Mouse (Mus musculus): Measurements from ENCODE around the gene Slc2a8. TPM values are rescaled to one million over a fixed set of nuclear protein-coding genes. Genes with fewer than 3 reads are reported as not detected.
A peak's percentile ranks its signal among the peaks of the same experiment; 100 is the strongest.
"Not testable (repeated sequence)": the region's sequence is repeated elsewhere in the genome, so short reads cannot be mapped to it uniquely, and the experiment has no call there.

Slc2a8 gene
- polyA plus RNA-seq, 2 experiments, result 4.9 to 5.1 TPM

DNA sequence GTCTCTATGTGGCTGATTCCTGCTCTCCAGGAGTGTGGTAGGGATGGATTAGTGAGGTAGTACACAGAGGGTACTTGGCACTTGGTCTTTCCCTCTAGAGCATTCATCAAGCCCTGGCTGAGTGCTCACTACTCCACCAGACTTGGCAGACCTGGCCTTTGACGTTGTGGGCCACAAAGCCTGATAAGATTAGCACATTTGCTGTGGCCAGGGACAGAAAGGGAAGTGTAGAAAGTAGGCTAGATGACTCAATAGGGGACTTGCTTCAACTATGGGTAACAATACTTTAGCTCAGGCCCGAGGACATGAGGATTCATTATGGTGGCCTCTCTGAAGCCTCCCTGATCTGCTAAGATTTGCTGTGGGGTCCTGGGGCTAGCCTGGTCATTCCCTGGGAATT lies 35.3 kb upstream of the Slc2a8 start:
- H3K4me2 ChIP-seq (ENCODE audit: low read depth), result no peak overlapping the region
- H3K27ac ChIP-seq, result no peak overlapping the region
- H3K4me1 ChIP-seq (replicated peaks; ENCODE audit: control insufficient read depth in 2 of 2, insufficient read depth in 2 of 2, low read length in 1 of 2), result no peaks in the 10 kb centered on the region
- no peak overlapping the region for H3K9ac ChIP-seq (replicated peaks)
- no peaks in the 10 kb centered on the region for H3K36me3 ChIP-seq (replicated peaks; ENCODE audit: control insufficient read depth, insufficient read depth, low read depth)
- no peaks in the 10 kb centered on the region for H3K9me3 ChIP-seq (ENCODE audit: control insufficient read depth, low read length)
- DNase-seq (ENCODE audit: low read depth in 3 of 3, low spot score in 3 of 3), result no peak
- no peak for TF ChIP-seq EP300 (IDR thresholded peaks at IDR 0.05; ENCODE audit: low read depth)
- no peak for TF ChIP-seq CTCF (IDR thresholded peaks at IDR 0.05; ENCODE audit: low read depth)
- 10% methylated on average over 2 of the region's 2 CpGs for WGBS (ENCODE audit: insufficient replicate concordance)
- H3K4me3 ChIP-seq (ENCODE audit: insufficient read depth in 1 of 2, low read depth in 2 of 2, low read length in 2 of 2), result no peak overlapping the region
- no peak for ATAC-seq (ENCODE audit: insufficient read depth)
- no peaks in the 10 kb centered on the region for H3K27me3 ChIP-seq (ENCODE audit: control insufficient read depth, insufficient read depth, low read length)

DNA sequence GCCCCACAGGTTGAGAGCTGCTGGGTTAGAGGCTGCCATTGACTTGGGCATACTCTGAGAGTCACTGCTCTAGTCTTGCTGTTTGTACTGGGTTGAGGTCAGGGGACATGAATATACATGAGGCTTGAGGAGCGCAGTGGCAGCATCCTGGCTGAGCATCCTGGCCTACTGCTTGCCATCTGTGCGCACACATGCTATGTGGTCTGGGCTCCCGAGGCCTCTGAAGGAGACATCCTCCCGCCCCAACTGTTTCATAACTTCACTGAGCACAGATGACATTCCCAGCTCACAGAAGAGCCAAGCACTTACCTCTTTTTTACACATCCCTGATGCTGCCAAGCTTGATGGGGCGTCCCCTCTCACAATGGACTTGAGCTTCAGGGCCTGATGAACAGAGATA lies 33.0 kb upstream of the Slc2a8 start:
- Histone ChIP-seq H3K4me1 (replicated peaks; ENCODE audit: control insufficient read depth in 2 of 2, insufficient read depth in 2 of 2, low read length in 1 of 2) (no peaks in the 10 kb centered on the region), H3K9ac (replicated peaks) (no peak overlapping the region), H3K4me2 (ENCODE audit: low read depth) (no peak overlapping the region), H3K27ac (no peak overlapping the region), H3K27me3 (ENCODE audit: control insufficient read depth, insufficient read depth, low read length) (no peaks in the 10 kb centered on the region), H3K9me3 (ENCODE audit: control insufficient read depth, low read length) (no peaks in the 10 kb centered on the region), H3K4me3 (ENCODE audit: insufficient read depth in 1 of 2, low read depth in 2 of 2, low read length in 2 of 2) (no peak overlapping the region), H3K36me3 (replicated peaks; ENCODE audit: control insufficient read depth, insufficient read depth, low read depth) (no peaks in the 10 kb centered on the region)
- ATAC-seq (ENCODE audit: insufficient read depth) (no peak), DNase-seq (ENCODE audit: low read depth in 3 of 3, low spot score in 3 of 3) (no peak)
- no peak for TF ChIP-seq CTCF (IDR thresholded peaks at IDR 0.05; ENCODE audit: low read depth)
- TF ChIP-seq EP300 (IDR thresholded peaks at IDR 0.05; ENCODE audit: low read depth), result no peak
- WGBS (ENCODE audit: insufficient replicate concordance), result 56% methylated on average over 5 of the region's 5 CpGs

DNA sequence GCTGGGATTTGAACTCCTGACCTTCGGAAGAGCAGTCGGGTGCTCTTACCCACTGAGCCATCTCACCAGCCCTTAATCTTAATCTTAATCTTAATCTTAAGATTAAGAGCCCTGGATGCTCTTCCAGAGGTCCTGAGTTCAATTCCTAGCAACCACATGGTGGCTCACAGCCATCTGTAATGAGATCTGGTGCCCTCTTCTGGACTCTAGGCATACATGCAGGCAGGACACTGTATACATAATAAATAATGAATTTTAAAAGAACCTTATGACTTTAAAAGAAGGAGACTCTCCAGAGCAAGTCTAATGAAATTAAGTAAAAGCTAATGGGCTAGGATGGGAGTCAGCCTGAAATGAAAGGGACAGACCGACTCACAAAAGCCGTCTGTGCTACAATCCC lies 27.2 kb upstream of the Slc2a8 start:
- not testable (repeated sequence) for DNase-seq (ENCODE audit: low read depth in 3 of 3, low spot score in 3 of 3); H3K36me3 ChIP-seq (replicated peaks; ENCODE audit: control insufficient read depth, insufficient read depth, low read depth); ATAC-seq (ENCODE audit: insufficient read depth); H3K4me2 ChIP-seq (ENCODE audit: low read depth); H3K4me1 ChIP-seq (replicated peaks; ENCODE audit: control insufficient read depth in 2 of 2, insufficient read depth in 2 of 2, low read length in 1 of 2); H3K9me3 ChIP-seq (ENCODE audit: control insufficient read depth, low read length); H3K4me3 ChIP-seq (ENCODE audit: insufficient read depth in 1 of 2, low read depth in 2 of 2, low read length in 2 of 2); H3K27me3 ChIP-seq (ENCODE audit: control insufficient read depth, insufficient read depth, low read length); H3K9ac ChIP-seq (replicated peaks); H3K27ac ChIP-seq
- 86% methylated on average over 4 of the region's 4 CpGs for WGBS (ENCODE audit: insufficient replicate concordance)
- TF ChIP-seq CTCF (IDR thresholded peaks at IDR 0.05; ENCODE audit: low read depth), result peak; percentile 43; the same call in 1 of the 2 replicates

DNA sequence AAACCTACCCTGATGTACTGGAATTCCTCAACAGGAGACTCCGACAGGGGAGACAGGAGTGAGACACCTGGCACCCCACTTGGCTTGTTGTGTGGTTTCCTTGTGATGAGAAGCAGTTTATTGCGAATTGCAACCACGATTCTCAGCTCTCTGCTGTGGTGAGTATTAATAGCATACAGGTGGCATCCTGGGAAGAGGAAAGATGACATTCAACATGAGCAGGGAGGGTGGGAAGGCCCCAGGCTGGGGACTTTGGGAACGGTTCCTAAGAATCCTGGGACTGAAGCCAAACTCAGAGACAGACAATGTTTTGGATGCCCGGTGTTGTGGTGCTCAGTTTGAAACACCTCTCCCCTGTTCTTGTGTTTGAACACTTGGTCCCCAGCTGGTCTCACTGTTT lies 23.2 kb upstream of the Slc2a8 start:
- 52% methylated on average over 5 of the region's 5 CpGs for WGBS (ENCODE audit: insufficient replicate concordance)

DNA sequence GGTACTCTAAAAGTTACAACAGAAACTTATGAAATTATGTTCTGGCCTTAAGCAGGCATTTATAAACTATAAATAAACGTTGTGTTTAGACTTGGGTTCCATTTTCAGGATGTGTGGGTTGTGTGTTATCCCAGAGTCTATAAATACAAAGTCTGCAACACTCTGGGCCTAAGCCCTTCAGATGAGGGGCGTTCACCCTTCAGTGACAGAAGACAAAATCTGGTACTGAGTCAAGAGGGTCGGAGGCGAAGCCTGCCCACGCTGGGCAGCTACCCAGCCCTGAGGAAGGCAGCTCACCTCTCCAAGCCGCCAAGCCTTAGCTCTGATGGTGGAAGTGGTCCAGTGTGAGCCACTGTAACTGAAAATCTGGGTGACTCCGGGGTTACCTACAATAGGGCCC lies 20.3 kb upstream of the Slc2a8 start:
- H3K9me3 ChIP-seq (ENCODE audit: control insufficient read depth, low read length), result no peaks in the 10 kb centered on the region
- no peaks in the 10 kb centered on the region for H3K27me3 ChIP-seq (ENCODE audit: control insufficient read depth, insufficient read depth, low read length)
- 69% methylated on average over 7 of the region's 7 CpGs for WGBS (ENCODE audit: insufficient replicate concordance)
- H3K36me3 ChIP-seq (replicated peaks; ENCODE audit: control insufficient read depth, insufficient read depth, low read depth), result no peaks in the 10 kb centered on the region
- H3K4me3 ChIP-seq (ENCODE audit: insufficient read depth in 1 of 2, low read depth in 2 of 2, low read length in 2 of 2), result no peak overlapping the region
- H3K27ac ChIP-seq, result no peak overlapping the region
- no peak overlapping the region for H3K9ac ChIP-seq (replicated peaks)
- TF ChIP-seq CTCF (IDR thresholded peaks at IDR 0.05; ENCODE audit: low read depth), result no peak
- TF ChIP-seq EP300 (IDR thresholded peaks at IDR 0.05; ENCODE audit: low read depth), result no peak
- H3K4me2 ChIP-seq (ENCODE audit: low read depth), result no peak overlapping the region
- H3K4me1 ChIP-seq (replicated peaks; ENCODE audit: control insufficient read depth in 2 of 2, insufficient read depth in 2 of 2, low read length in 1 of 2), result no peaks in the 10 kb centered on the region
- no peak for DNase-seq (ENCODE audit: low read depth in 3 of 3, low spot score in 3 of 3)
- ATAC-seq (ENCODE audit: insufficient read depth), result no peak

More for the DNA sequence above, 23.2 kb upstream of the Slc2a8 start:
- H3K36me3 ChIP-seq (replicated peaks; ENCODE audit: control insufficient read depth, insufficient read depth, low read depth), result no peaks in the 10 kb centered on the region
- H3K4me1 ChIP-seq (replicated peaks; ENCODE audit: control insufficient read depth in 2 of 2, insufficient read depth in 2 of 2, low read length in 1 of 2), result no peaks in the 10 kb centered on the region
- no peak overlapping the region for H3K27ac ChIP-seq
- no peak for TF ChIP-seq CTCF (IDR thresholded peaks at IDR 0.05; ENCODE audit: low read depth)
- no peaks in the 10 kb centered on the region for H3K9me3 ChIP-seq (ENCODE audit: control insufficient read depth, low read length)
- no peak overlapping the region for H3K4me2 ChIP-seq (ENCODE audit: low read depth)
- no peaks in the 10 kb centered on the region for H3K27me3 ChIP-seq (ENCODE audit: control insufficient read depth, insufficient read depth, low read length)
- H3K4me3 ChIP-seq (ENCODE audit: insufficient read depth in 1 of 2, low read depth in 2 of 2, low read length in 2 of 2), result no peak overlapping the region
- H3K9ac ChIP-seq (replicated peaks), result no peak overlapping the region
- ATAC-seq (ENCODE audit: insufficient read depth), result no peak
- no peak for DNase-seq (ENCODE audit: low read depth in 3 of 3, low spot score in 3 of 3)

DNA sequence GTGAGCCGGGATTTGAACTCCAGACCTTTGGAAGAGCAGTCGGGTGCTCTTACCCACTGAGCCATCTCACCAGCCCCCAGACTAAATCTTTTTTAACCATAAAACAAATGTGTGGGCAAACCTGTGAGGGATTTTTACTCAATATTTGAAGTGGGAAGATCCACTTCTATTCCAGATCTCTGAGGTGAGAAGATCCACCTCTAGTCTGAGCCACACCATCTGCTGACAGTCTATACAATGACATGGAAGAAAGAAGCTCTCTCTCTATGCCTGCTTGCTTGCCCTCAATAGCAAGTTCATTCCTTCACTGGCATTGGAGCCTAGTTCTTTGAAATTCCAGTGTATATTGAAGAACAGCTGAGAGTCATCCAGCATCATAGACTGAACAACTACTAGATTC lies 17.9 kb upstream of the Slc2a8 start:
- H3K4me1 ChIP-seq (replicated peaks; ENCODE audit: control insufficient read depth in 2 of 2, insufficient read depth in 2 of 2, low read length in 1 of 2), result no peaks in the 10 kb centered on the region
- WGBS (ENCODE audit: insufficient replicate concordance), result 67% methylated on average over 2 of the region's 2 CpGs
- H3K27me3 ChIP-seq (ENCODE audit: control insufficient read depth, insufficient read depth, low read length), result no peaks in the 10 kb centered on the region
- no peak for TF ChIP-seq EP300 (IDR thresholded peaks at IDR 0.05; ENCODE audit: low read depth)
- no peak for TF ChIP-seq CTCF (IDR thresholded peaks at IDR 0.05; ENCODE audit: low read depth)
- H3K4me2 ChIP-seq (ENCODE audit: low read depth), result no peak overlapping the region
- no peak overlapping the region for H3K9ac ChIP-seq (replicated peaks)
- ATAC-seq (ENCODE audit: insufficient read depth) (no peak), DNase-seq (ENCODE audit: low read depth in 3 of 3, low spot score in 3 of 3) (no peak)
- H3K9me3 ChIP-seq (ENCODE audit: control insufficient read depth, low read length), result no peaks in the 10 kb centered on the region
- no peak overlapping the region for H3K27ac ChIP-seq
- H3K36me3 ChIP-seq (replicated peaks; ENCODE audit: control insufficient read depth, insufficient read depth, low read depth), result no peaks in the 10 kb centered on the region
- no peak overlapping the region for H3K4me3 ChIP-seq (ENCODE audit: insufficient read depth in 1 of 2, low read depth in 2 of 2, low read length in 2 of 2)
